Mouse (Mus musculus) brain, embryonic 14.5 days (tissue): ENCODE data around the gene Ikzf2.

Experiments
- CTCF ChIP-seq: fragments of 200-500 bp; IDR thresholded peaks from 2 replicates; pipeline ENCODE4 v1.5.1; 2012; ENCODE audit warnings: inconsistent platforms, mild to moderate bottlenecking, moderate library complexity, borderline replicate concordance; ENCODE audit not compliant: insufficient read depth, insufficient read length; ENCODE audit errors: extremely low read depth
- POLR2A ChIP-seq: fragments of 200-500 bp; IDR thresholded peaks from 2 replicates; pipeline ENCODE4 v1.6.1; 2012; ENCODE audit warnings: mild to moderate bottlenecking, inconsistent platforms, borderline replicate concordance; ENCODE audit not compliant: poor library complexity, insufficient read depth, insufficient read length, severe bottlenecking; ENCODE audit errors: extremely low read depth

- TF ChIP-seq CTCF (no peak), POLR2A (no peak)
Observed at GRCm38 (mm10) chr1:69691946-69692345, 4.9 kb upstream of the Ikzf2 start.
